21 mouse cellular contexts compared by ENCODE assay signal in genomic region chr9:72862186-72862585, GRCm38 (mm10). TPM values are rescaled to one million over a fixed set of nuclear protein-coding genes. Genes with fewer than 3 reads are reported as not detected.
"Had no signal": no experiment of that assay in that cellular context is flagged by ENCODE, and none has a peak within 500 bp of the region (broad histone marks: within the 10 kb centered on the region; RNA-seq: fewer than 3 reads in every experiment).

No protein-coding gene starts in this region.

- H3K9ac ChIP-seq: lung, embryonic 14.5 days; midbrain, embryonic 12.5 days; neural tube, embryonic 13.5 days; neural tube, embryonic 15.5 days had no signal

- H3K27me3 ChIP-seq: midbrain, embryonic 12.5 days; neural tube, embryonic 13.5 days; neural tube, embryonic 15.5 days had no signal

- H3K36me3 ChIP-seq: neural tube, embryonic 13.5 days; neural tube, embryonic 15.5 days had no signal

- H3K27ac ChIP-seq: midbrain, embryonic 10.5 days; midbrain, embryonic 12.5 days; neural tube, embryonic 13.5 days; neural tube, embryonic 15.5 days had no signal

- DNase-seq: lung, adult 18-20 months; lung, embryonic 14.5 days; lung, postnatal 10 days; lung, postnatal 4 days; midbrain, embryonic 14.5 days; retina, postnatal 1 day; right cerebral cortex, adult 18-20 months; right cerebral cortex, postnatal 25 days; right cerebral cortex, postnatal 4 days; spleen, adult 18-20 months; thymus, adult 18-20 months; thymus, postnatal 25 days; thymus, postnatal 4 days had no signal

- ATAC-seq: midbrain, embryonic 16.5 days had no signal

- H3K4me2 ChIP-seq: lung, embryonic 14.5 days; midbrain, embryonic 12.5 days; neural tube, embryonic 13.5 days; neural tube, embryonic 15.5 days had no signal

- H3K9me3 ChIP-seq: midbrain, embryonic 10.5 days; midbrain, embryonic 12.5 days; neural tube, embryonic 13.5 days; neural tube, embryonic 15.5 days had no signal

- H3K4me3 ChIP-seq: midbrain, embryonic 10.5 days; midbrain, embryonic 12.5 days; myocyte; neural tube, embryonic 13.5 days; neural tube, embryonic 15.5 days had no signal

- H3K4me1 ChIP-seq: neural tube, embryonic 13.5 days; neural tube, embryonic 15.5 days had no signal

RNA-seq across cellular contexts. Expression of gene Prtg, which starts 55.5 kb away (rescaled TPM):
- total RNA-seq: megakaryocyte, adult 5-6 weeks; megakaryocyte-erythroid progenitor cell, adult 5-6 weeks had no signal
